Mouse (Mus musculus): Measurements from ENCODE around the gene Tbata.

Gene Tbata

DNA sequence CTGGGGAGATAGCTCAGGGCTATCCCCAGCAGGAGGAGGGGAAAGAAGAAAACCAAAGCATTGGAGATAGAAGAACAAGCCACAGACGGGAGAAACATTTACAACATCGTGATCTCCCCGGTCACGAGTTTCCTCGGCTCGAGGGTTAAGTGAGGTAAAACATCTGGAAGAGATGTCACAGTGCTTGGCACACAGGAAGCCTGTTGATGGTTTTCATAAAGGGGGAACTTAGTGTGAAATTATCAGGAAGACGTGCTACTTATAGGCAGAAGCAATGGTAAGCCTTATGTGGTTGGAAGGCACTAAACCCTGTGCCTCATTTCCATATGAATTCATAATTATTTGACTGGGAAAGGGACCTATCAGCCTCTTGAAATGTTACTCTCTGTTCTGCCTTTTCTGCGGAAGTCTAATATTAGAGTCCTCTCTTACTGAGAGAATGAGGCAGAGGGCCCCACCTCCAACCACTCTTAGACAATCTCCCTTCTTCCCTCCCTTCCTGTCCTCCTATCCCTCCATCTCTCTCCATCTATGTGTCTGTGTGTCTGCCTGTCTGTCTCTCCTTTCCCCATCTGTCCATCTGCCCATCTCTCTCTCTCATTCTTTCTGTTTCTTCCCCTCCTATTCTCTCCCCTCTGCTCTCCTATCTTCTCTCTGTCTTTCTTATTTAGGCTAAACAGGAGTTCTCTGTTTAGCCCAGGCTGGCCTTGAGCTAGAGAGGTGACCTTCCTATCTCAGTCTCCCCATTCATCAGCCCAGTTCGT, 4.2 kb upstream of the Tbata start:
- no peak for DNase-seq (ENCODE audit: low spot score in 2 of 2)

- DNase-seq (ENCODE audit: low spot score in 2 of 2): no peak
Measured at GRCm38 (mm10) chr10:61168393-61168792, 3.4 kb upstream of the Tbata start.

DNA sequence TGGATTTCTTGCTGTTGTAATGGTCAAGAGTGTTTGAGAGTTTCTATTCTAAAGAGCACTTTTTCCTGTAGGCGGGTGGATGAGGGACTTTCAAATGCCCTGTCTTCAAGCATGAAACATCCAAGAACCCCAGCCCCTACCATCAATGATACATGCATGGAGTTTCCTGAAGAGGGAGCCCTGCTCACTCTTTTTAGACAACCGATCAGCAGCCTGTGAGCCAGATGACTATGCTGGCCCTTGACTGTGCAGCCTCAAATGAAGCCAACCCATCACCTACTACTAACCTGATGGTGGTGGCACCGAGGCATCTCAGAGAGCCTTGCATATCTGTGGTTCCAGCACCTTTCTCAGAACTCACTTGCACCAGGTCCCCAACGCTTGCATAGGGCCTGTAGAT, 742 bp downstream of the Tbata start:
- no peak for DNase-seq (ENCODE audit: low spot score in 2 of 2)

DNA sequence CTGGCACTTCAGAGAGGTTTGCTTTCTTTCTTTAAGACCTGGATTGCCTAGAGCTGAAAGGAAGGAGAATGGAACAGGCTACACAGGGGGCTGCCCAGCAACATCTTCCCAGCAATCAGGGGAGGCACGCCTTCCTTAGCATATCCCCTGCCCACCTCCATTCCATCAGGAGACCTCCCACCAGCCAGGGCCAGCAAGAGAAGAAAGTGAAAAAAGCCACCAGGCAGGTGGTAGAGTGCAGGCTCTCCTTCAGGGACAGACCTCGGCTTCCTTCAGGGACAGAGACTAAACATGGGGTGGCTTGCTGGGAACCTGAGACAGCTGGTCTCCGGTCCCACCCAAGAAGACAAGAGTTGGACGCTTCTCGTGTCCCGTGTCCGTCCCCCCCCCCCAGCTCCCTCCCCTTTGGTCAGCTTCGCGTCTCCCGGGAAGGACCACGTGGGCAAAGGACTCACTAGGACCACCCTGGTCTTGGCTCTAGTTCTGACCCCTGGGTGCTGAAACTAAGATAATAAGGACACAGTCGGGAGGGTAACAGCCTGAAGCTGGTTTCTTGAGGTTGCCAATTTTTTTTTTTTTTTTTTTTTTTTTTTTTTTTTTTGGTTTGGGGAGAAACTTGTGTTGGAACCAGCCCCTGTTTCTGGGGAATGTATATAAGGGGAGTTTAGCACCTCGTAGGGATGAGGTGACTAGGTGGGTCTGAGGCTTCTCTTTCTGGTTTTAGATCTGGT, 3.1 kb downstream of the Tbata start:
- DNase-seq (ENCODE audit: low spot score in 2 of 2): no peak

DNA sequence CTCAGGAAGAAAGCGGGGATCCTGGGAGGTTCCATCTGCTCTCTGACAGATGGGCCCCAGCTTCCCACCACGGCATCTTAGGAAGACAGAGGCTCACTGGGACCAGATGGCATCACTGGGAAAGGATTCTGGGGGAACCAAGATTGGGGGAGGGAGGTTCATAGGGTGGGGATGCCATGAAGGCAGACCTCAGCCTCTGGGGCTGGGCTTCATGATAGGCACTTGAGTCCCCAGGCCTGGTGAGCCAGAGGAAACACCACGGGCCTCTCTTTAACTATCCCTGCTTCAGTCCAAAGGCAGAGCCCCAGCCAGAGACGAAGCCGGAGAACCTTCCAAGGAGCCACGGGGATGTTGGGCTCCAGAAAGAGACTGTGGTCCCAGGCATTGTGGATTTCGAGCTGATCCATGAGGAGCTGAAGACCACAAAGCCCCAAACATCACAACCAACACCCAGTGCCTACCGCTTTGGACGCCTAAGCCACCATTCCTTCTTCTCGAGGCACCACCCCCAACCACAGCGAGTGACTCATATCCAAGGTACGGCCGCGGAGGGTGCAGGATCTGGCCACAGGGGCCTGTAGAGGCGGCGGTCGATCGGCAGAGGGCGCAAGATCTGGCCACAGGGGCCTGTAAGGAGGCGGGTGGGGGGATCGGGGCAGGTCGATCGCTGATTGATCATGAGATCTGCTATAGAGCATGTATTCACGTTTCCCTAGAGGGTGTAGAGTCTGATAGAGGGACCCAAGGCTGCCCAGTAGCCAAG, 3.9 kb downstream of the Tbata start:
- no peak for DNase-seq (ENCODE audit: low spot score in 2 of 2)

DNA sequence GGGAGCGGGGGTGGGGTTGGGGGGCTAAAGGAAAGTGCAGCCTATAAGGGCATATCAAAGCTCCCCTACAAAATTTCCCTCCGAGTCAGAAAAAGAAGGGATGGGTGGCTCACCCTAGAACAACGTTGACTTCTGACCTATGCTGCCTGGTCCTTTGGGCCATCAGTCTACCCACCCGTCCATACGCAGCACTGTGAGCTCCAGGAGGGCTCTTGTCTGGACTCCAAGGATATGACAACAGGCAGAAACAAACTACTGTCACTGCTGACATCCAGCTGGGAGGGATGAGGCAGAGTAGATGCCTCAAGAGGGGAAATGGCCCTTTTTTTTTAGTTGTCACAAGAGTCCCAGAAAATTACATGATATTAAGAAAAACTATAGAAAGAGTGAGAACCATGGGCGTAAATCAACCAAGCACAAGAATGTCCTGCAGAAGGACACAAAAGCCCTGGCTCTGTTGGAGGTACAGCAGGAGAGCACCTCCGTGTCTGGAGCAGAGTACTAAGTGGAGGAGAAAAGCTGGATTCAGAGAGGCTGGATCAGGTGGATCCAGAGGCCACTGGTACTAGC, 4.6 kb downstream of the Tbata start:
- no peak for DNase-seq (ENCODE audit: low spot score in 2 of 2)

DNA sequence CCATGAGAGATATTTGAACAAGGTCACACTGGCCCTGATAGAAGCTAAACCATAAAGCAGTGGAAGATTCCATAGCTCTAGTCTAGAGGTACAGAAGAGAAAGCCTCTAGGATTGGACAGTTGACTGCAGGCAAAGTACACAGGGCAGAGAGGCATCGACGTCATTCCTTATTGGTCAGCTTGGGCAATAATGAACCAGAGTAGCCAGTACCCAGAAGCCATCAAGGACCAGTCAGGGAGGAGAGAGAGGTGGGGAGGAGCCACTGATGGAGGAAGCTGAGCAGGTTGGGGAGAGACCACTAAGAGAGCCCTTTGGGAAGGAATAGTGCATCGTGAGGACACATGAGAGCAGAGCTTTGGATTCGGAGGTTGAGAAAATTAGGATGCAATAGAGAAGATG, 6.0 kb downstream of the Tbata start:
- no peak for DNase-seq (ENCODE audit: low spot score in 2 of 2)

GRCm38 (mm10) chr10:61178687-61179086, 6.9 kb downstream of the Tbata start:
- no peak for DNase-seq (ENCODE audit: low spot score in 2 of 2)

DNA sequence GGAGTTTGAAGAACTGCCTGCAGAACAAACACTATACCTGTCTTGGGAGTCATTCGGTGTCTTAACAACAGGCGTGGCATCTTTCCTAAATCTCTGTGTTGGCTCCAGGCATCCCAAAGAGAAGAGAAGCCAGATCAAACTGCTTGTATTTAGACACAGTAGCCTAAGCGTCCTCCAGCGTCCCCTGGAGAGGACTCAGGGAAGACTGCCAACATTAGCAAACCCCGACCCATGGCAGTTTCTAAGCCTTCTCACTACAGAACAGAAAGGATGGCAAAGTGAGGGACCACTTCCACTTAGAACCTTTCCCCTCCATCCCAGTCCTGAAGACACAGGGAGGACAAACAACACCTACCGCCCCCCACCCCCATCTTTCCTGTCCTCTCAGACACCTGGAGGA, 8.2 kb downstream of the Tbata start:
- no peak for DNase-seq (ENCODE audit: low spot score in 2 of 2)

GRCm38 (mm10) chr10:61187001-61187400, 15.2 kb downstream of the Tbata start:
- DNase-seq (ENCODE audit: low spot score in 2 of 2): no peak

GRCm38 (mm10) chr10:61188010-61188409, 16.3 kb downstream of the Tbata start:
- no peak for DNase-seq (ENCODE audit: low spot score in 2 of 2)

DNA sequence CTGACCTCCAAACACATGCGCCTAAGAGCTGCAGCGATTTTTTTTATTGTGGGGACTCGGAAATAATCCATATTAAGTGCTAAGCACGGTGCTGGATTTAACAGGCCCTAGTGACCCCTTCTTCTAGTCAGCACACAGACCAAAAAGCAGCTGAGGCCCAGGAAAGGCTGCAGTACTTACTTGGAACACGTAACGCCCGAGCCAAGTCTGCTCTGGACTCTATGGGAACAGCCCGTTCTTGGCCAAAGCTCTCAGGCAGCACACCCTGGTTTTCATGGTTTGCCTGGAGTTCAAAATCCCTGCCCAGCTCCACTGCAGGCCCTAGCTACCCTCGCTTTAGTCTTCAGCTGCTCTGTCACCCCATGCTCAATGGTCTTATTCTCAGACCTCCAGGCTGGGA, 22.9 kb downstream of the Tbata start:
- DNase-seq (ENCODE audit: low spot score in 2 of 2): no peak

- DNase-seq (ENCODE audit: low spot score in 2 of 2): no peak
Measured at GRCm38 (mm10) chr10:61195216-61195615, 23.5 kb downstream of the Tbata start.

- no peak for DNase-seq (ENCODE audit: low spot score in 2 of 2)
Measured at GRCm38 (mm10) chr10:61195718-61196291, 24.1 kb downstream of the Tbata start.

DNA sequence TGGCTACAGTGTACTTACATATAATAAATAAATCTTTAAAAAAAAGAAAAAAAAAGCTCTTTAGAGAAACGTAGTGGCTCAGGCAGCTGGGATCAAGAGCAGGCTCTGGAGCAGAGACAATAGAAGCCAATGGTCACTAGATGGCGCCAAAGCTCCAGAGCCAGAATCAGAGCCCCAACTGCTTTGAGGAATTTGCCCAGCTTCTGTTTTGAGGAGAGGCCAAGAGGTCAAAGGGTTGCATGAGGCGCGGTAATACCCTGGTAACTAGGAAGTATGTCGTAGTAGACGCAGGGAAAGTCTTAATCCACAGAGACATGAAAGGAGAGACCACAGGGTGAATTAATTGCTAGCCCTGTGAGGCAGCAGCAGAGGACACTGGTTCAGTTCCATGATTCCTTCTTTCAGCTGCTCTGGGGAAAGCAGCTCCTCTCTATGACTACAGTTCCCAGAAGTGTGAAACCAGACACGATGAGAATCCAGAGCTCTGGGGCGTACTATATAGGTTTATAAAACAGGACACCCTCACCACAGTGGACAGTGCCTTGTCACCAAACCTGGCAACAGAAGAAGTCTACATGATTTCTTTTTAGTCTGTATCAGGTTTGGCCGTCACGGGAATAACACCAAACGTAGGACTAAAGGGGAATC, 27.9 kb downstream of the Tbata start:
- DNase-seq (ENCODE audit: low spot score in 2 of 2): peak; percentile 52 to 64

DNA sequence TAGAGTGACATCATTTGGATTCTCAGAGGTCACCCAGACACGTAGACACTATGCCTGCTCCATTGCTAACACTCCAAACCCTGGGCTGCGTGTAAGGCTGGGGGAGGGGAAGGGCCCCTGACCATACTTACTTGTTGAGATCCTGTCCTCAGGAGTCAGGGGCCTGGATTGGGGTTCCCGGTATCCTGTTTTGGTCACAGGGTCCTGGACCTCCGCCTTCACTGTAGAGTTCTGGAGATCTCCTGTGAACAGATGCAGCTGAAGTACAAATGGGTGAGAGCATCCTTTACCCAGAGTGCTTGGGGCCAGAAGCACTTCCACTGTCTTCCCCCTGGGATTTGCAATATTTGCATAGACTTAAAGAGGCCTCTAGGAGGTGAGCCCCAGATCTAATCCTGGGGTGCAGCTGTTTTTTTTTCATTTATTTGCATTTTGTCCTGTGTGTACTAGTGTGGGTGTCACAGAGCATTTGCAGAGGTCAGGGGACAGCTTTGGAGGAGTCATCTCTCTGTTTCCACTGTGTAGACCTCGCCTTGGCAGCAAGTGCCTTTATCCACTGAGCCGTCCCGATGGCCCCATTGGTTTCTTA, 28.6 kb downstream of the Tbata start:
- no peak for DNase-seq (ENCODE audit: low spot score in 2 of 2)

- no peak for DNase-seq (ENCODE audit: low spot score in 2 of 2)
Measured at GRCm38 (mm10) chr10:61200998-61201397, 29.2 kb downstream of the Tbata start.

GRCm38 (mm10) chr10:61201596-61202318, 30.0 kb downstream of the Tbata start:
- no peak for DNase-seq (ENCODE audit: low spot score in 2 of 2)

GRCm38 (mm10) chr10:61203930-61204329, 32.2 kb downstream of the Tbata start:
- peak in 1 of 2 experiments; percentile 18 for DNase-seq (ENCODE audit: low spot score in 2 of 2)

GRCm38 (mm10) chr10:61208114-61208684, 36.4 kb downstream of the Tbata start:
- DNase-seq (ENCODE audit: low spot score in 2 of 2): no peak

Measured in spleen, postnatal 36 days (tissue).